Mouse (Mus musculus) neural tube, embryonic 13.5 days (tissue): ENCODE results near the gene Pard3. TPM values are rescaled to one million over a fixed set of nuclear protein-coding genes. Genes with fewer than 3 reads are reported as not detected.
A peak's percentile ranks its signal among the peaks of the same experiment; 100 is the strongest.

Experiments used
- ATAC-seq: fragments of 200-750 bp; cut with Nextera tagmentation; 2 replicates; pipeline ENCODE4 v1.8.0; 2017; ENCODE audit warnings: low read depth, mild to moderate bottlenecking, moderate TSS enrichment, moderate library complexity
- H3K27ac ChIP-seq: fragments of 300-500 bp; sonication (generic); replicated peaks from 2 replicates; pipeline ENCODE4 v1.5.1; 2015; ENCODE audit warnings: moderate library complexity, mild to moderate bottlenecking, inconsistent platforms
- H3K27me3 ChIP-seq: fragments of 300-500 bp; sonication (generic); 2 replicates; pipeline ENCODE4 v1.6.1; 2015; ENCODE audit warnings: mild to moderate bottlenecking, inconsistent platforms
- H3K36me3 ChIP-seq: fragments of 300-500 bp; sonication (generic); 2 replicates; pipeline ENCODE4 v1.6.1; 2015; ENCODE audit warnings: mild to moderate bottlenecking, inconsistent platforms
- H3K4me1 ChIP-seq: fragments of 300-500 bp; sonication (generic); replicated peaks from 2 replicates; pipeline ENCODE4 v1.6.1; 2015; ENCODE audit warnings: inconsistent platforms
- H3K4me2 ChIP-seq: fragments of 300-500 bp; sonication (generic); 2 replicates; pipeline ENCODE4 v1.6.1; 2015; ENCODE audit warnings: inconsistent platforms, mild to moderate bottlenecking, moderate library complexity
- H3K4me3 ChIP-seq: fragments of 300-500 bp; sonication (generic); 2 replicates; pipeline ENCODE4 v1.5.1; 2015; ENCODE audit warnings: mild to moderate bottlenecking, inconsistent platforms
- H3K9ac ChIP-seq: fragments of 300-500 bp; sonication (generic); 2 replicates; pipeline ENCODE4 v1.6.1; 2015; ENCODE audit warnings: moderate library complexity, mild to moderate bottlenecking, inconsistent platforms
- H3K9me3 ChIP-seq: fragments of 300-500 bp; sonication (generic); 2 replicates; pipeline ENCODE4 v1.6.1; 2016; ENCODE audit warnings: inconsistent platforms
- WGBS: fragments of 180-500 bp; shearing (Covaris S2); methylation state at CpG from one replicate; pipeline ENCODE4 v1.1.7; 2015; 5-methylcytosine and 5-hydroxymethylcytosine counted together
- polyA plus RNA-seq: library from polyadenylated mRNA; unstranded; fragments of >200 nt; fragmentation: Nextera tagmentation; extraction: Ambion mirVana; gene quantifications from 2 replicates; pipeline ENCODE4 v1.2.1, GENCODE M21; 2015

Gene Pard3
- polyA plus RNA-seq, 1 experiment from 2014 or later: 20.9 TPM

DNA sequence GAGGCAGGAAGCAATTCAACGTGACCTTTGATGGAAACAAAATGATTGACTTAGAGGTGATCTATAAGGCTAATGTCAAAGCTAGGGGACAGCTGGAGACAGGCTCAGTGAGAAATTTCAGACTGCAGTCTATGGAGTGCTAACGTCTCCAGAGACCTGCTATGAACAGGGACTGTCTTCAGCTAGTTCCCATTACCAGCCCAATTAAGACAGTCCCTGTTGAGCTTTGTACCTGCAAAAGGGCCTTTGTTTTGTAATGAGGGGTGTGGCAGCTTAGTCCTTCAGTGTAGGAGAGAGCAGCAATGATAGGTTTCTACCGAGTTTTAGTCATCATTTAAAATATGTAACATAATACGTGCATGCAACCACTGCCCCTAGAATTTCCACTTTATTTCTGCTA is 448.9 kb downstream of the Pard3 start:
- 40% methylated on average over 4 of the region's 4 CpGs for WGBS
- no peak overlapping the region for H3K4me2 ChIP-seq
- no peak overlapping the region for H3K4me3 ChIP-seq
- ATAC-seq: no peak
- no peaks in the 10 kb centered on the region for H3K27me3 ChIP-seq
- H3K4me1 ChIP-seq: peaks cover 14% of the 10 kb centered on the region
- 0 out of 2 replicates have a peak overlapping the region, but pooled peaks have one; percentile 23 for H3K27ac ChIP-seq
- H3K9me3 ChIP-seq: no peaks in the 10 kb centered on the region
- H3K9ac ChIP-seq: no peak overlapping the region
- H3K36me3 ChIP-seq: no peaks in the 10 kb centered on the region

- 76% methylated on average over 7 of the region's 7 CpGs for WGBS
- Histone ChIP-seq H3K4me1 (peaks cover 14% of the 10 kb centered on the region), H3K9ac (no peak overlapping the region), H3K4me3 (no peak overlapping the region), H3K27me3 (no peaks in the 10 kb centered on the region), H3K36me3 (no peaks in the 10 kb centered on the region), H3K27ac (no peak overlapping the region), H3K9me3 (no peaks in the 10 kb centered on the region), H3K4me2 (no peak overlapping the region)
- ATAC-seq: no peak
These were observed 451.4 kb downstream of the Pard3 start for GRCm38 (mm10) chr8:127514810-127515735.

DNA sequence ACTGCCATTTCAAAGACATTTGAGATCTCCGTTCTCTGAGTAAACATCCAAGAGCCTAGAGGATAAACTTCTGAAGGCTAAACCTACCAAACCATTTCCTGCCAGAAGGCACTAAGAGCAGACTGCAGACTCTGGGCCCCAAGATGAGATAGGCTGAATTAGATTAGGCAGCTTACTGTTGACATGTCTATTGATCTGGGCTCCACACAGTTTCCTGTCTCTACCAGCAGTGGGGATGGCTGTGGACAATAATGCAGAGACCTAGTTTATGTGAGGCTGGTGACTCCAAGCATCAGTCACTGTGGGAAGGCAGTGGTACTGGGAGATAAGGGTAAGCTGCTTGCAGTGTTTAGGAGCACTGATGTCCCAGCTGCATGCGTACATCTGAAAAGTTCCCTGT is 452.4 kb downstream of the Pard3 start:
- WGBS: 74% methylated on average over 2 of the region's 2 CpGs
- H3K27me3 ChIP-seq: no peaks in the 10 kb centered on the region
- no peak overlapping the region for H3K4me2 ChIP-seq
- no peaks in the 10 kb centered on the region for H3K9me3 ChIP-seq
- no peak for ATAC-seq
- no peak overlapping the region for H3K9ac ChIP-seq
- H3K4me3 ChIP-seq: no peak overlapping the region
- peaks cover 14% of the 10 kb centered on the region for H3K4me1 ChIP-seq
- H3K36me3 ChIP-seq: no peaks in the 10 kb centered on the region
- no peak overlapping the region for H3K27ac ChIP-seq

GRCm38 (mm10) chr8:127525673-127526072 is 462.0 kb downstream of the Pard3 start:
- 88% methylated on average over 4 of the region's 4 CpGs for WGBS
- Histone ChIP-seq H3K4me1 (no peaks in the 10 kb centered on the region), H3K36me3 (no peaks in the 10 kb centered on the region), H3K4me3 (no peak overlapping the region), H3K27ac (no peak overlapping the region), H3K9me3 (no peaks in the 10 kb centered on the region), H3K9ac (no peak overlapping the region), H3K4me2 (no peak overlapping the region), H3K27me3 (no peaks in the 10 kb centered on the region)
- ATAC-seq: no peak

DNA sequence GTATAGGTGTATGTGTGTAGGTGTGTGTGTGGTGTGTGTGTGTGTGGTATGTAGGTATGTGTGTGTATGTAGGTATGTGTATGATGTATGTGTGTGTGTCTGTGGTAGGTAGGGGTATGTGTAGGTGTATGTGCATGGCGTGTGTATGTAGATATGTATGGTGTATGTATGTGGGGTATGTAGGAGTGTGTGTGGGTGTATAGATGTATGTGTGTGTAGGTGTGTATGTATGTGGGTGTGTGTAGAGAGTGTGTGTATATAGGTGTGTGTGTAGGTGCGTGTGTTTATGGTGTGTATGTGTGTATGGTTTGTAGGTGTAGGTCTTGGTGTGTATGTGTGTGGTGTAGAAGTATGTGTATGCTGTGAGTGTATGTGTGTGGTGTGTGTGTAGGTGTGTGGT is 464.6 kb downstream of the Pard3 start:
- Histone ChIP-seq H3K4me2 (no peak overlapping the region), H3K36me3 (no peaks in the 10 kb centered on the region), H3K4me1 (no peaks in the 10 kb centered on the region), H3K9ac (no peak overlapping the region), H3K27ac (no peak overlapping the region), H3K27me3 (no peaks in the 10 kb centered on the region), H3K4me3 (no peak overlapping the region), H3K9me3 (no peaks in the 10 kb centered on the region)
- no peak for ATAC-seq
- 92% methylated on average over 2 of the region's 2 CpGs for WGBS

DNA sequence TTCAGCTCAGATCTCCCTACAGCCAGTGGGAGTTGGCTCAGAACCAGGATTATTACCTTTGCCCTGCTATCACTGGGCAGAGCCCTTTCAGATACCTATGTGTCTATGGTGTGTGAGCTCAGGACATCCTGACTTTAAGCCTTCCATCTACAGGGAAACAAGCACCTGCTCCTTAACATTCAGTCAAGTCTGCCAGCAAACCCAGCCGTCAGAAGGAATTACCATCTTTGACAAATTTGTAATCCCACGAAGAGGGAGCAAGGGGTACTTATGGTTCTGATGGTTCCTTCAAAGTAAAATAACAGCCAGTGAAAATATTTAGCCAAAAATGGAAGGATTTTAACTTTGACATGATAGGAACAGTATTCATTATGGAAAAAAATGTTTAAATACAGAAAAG is 466.1 kb downstream of the Pard3 start:
- Histone ChIP-seq H3K9me3 (no peaks in the 10 kb centered on the region), H3K27ac (no peak overlapping the region), H3K4me1 (peaks cover 10% of the 10 kb centered on the region), H3K9ac (no peak overlapping the region), H3K27me3 (no peaks in the 10 kb centered on the region), H3K36me3 (no peaks in the 10 kb centered on the region), H3K4me2 (no peak overlapping the region), H3K4me3 (no peak overlapping the region)
- no peak for ATAC-seq
- WGBS: 93% methylated on average over 2 of the region's 2 CpGs

GRCm38 (mm10) chr8:127531866-127532265 is 468.2 kb downstream of the Pard3 start:
- no peak for ATAC-seq
- Histone ChIP-seq H3K4me3 (no peak overlapping the region), H3K36me3 (no peaks in the 10 kb centered on the region), H3K4me2 (no peak overlapping the region), H3K9me3 (no peaks in the 10 kb centered on the region), H3K9ac (no peak overlapping the region), H3K27ac (no peak overlapping the region), H3K4me1 (peaks cover 19% of the 10 kb centered on the region), H3K27me3 (no peaks in the 10 kb centered on the region)
- WGBS: 91% methylated on average over 3 of the region's 3 CpGs

GRCm38 (mm10) chr8:127534789-127535188 is 471.1 kb downstream of the Pard3 start:
- peak overlapping the region; percentile 23; the same call in 1 of the 2 replicates for H3K9ac ChIP-seq
- no peak overlapping the region for H3K4me2 ChIP-seq
- H3K9me3 ChIP-seq: no peaks in the 10 kb centered on the region
- H3K4me1 ChIP-seq: peaks cover 19% of the 10 kb centered on the region
- WGBS: 59% methylated on average over 3 of the region's 3 CpGs
- H3K27me3 ChIP-seq: no peaks in the 10 kb centered on the region
- H3K36me3 ChIP-seq: no peaks in the 10 kb centered on the region
- H3K4me3 ChIP-seq: no peak overlapping the region
- H3K27ac ChIP-seq: peak overlapping the region; percentile 70
- 0 out of 2 replicates have a peak, but pooled peaks have one; percentile 50 for ATAC-seq

DNA sequence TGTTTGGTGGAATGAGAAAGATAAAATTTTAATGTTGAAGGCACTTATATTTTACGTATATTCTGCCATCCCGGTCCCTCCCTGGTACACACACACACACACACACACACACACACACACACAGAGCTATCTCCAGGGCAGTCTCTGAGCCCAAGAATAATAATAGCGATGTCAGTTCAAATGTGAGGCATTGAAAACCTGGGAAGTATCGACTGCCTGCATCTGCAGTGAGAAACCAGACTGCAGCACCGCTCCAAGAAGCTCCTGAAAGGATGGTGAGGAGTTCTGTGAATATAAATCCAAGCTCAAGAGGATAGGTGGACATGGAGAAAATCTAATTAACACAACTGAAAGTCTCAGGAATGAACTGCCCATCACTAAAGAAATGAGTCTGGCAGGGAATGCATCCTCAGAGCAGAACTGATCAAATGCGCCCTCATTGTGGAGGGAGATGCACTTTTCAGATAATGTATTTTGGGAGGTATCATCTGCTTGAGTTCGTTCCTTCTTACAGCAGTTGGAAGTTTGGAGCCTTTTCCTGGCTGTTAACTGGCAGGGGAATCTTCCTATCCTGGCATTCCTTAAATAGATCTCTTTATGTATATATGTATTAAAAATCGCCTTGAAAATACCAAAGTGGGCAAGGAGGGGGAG is 471.6 kb downstream of the Pard3 start:
- Histone ChIP-seq H3K4me2 (no peak overlapping the region), H3K27me3 (no peaks in the 10 kb centered on the region), H3K27ac (peak overlapping the region; percentile 70), H3K4me1 (peaks cover 19% of the 10 kb centered on the region), H3K9ac (no peak overlapping the region; the same call in 1 of the 2 replicates), H3K4me3 (no peak overlapping the region), H3K36me3 (no peaks in the 10 kb centered on the region), H3K9me3 (no peaks in the 10 kb centered on the region)
- ATAC-seq: no peak
- WGBS: 63% methylated on average over 8 of the region's 8 CpGs

DNA sequence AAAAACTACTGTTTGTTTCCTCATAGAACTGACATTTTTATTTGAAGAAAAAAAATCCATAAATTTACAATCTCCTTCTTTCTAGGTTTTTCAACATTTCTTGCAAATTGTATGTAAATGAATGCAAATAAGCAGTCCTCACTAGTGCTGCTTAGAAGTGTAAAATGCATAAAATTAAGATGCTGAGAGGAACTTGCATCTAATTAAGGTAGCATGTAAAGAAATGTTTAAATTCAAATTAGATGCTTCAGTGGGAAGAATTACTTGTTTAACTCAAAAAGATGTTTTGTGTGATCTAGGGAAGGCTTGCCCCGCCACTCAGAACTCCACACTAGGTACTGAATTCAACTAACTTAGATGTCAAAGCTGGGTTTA is 472.1 kb downstream of the Pard3 start:
- Histone ChIP-seq H3K36me3 (no peaks in the 10 kb centered on the region), H3K4me1 (peaks cover 19% of the 10 kb centered on the region), H3K27me3 (no peaks in the 10 kb centered on the region), H3K9me3 (no peaks in the 10 kb centered on the region), H3K4me3 (no peak overlapping the region), H3K9ac (no peak overlapping the region), H3K4me2 (no peak overlapping the region), H3K27ac (no peak overlapping the region)
- WGBS: 56% methylated on average over 1 of the region's 1 CpGs
- ATAC-seq: no peak

- no peak overlapping the region for H3K4me2 ChIP-seq
- H3K4me3 ChIP-seq: no peak overlapping the region
- H3K27me3 ChIP-seq: no peaks in the 10 kb centered on the region
- no peaks in the 10 kb centered on the region for H3K9me3 ChIP-seq
- H3K4me1 ChIP-seq: peaks cover 15% of the 10 kb centered on the region
- WGBS: 81% methylated on average over 3 of the region's 3 CpGs
- no peaks in the 10 kb centered on the region for H3K36me3 ChIP-seq
- H3K9ac ChIP-seq: no peak overlapping the region
- ATAC-seq: no peak
- H3K27ac ChIP-seq: no peak overlapping the region
These were observed 476.1 kb downstream of the Pard3 start for GRCm38 (mm10) chr8:127539803-127540202.

GRCm38 (mm10) chr8:127540273-127540672 is 476.6 kb downstream of the Pard3 start:
- no peak overlapping the region for H3K4me2 ChIP-seq
- no peak overlapping the region for H3K9ac ChIP-seq
- no peak for ATAC-seq
- 95% methylated on average over 3 of the region's 3 CpGs for WGBS
- H3K4me3 ChIP-seq: no peak overlapping the region
- H3K27me3 ChIP-seq: no peaks in the 10 kb centered on the region
- no peak overlapping the region for H3K27ac ChIP-seq
- no peaks in the 10 kb centered on the region for H3K9me3 ChIP-seq
- H3K4me1 ChIP-seq: peaks cover 11% of the 10 kb centered on the region
- H3K36me3 ChIP-seq: no peaks in the 10 kb centered on the region
